Mouse (Mus musculus) testis, adult 2 months (tissue): ENCODE measurements around the gene Ldlrad1. TPM values are rescaled to one million over a fixed set of nuclear protein-coding genes. Genes with fewer than 3 reads are reported as not detected.

Experiments used
- H3K27ac ChIP-seq: fragments of 200-500 bp; 2 replicates; pipeline ENCODE4 v1.5.1; 2012; ENCODE audit warnings: low read depth, low read length; ENCODE audit not compliant: control insufficient read depth, insufficient read depth
- H3K27me3 ChIP-seq: fragments of 200-500 bp; 2 replicates; pipeline ENCODE4 v1.6.1; 2012; ENCODE audit warnings: mild to moderate bottlenecking, low read length, moderate library complexity; ENCODE audit not compliant: control insufficient read depth, insufficient read depth
- H3K36me3 ChIP-seq: fragments of 200-500 bp; 2 replicates; pipeline ENCODE4 v1.6.1; 2012; ENCODE audit warnings: mild to moderate bottlenecking, low read length; ENCODE audit not compliant: control insufficient read depth, insufficient read depth
- H3K4me1 ChIP-seq: fragments of 200-500 bp; 2 replicates; pipeline ENCODE4 v1.6.1; 2012; ENCODE audit warnings: low read length; ENCODE audit not compliant: control insufficient read depth, insufficient read depth
- H3K4me3 ChIP-seq: fragments of 200-500 bp; 2 replicates; pipeline ENCODE4 v1.5.1; 2012; ENCODE audit warnings: low read depth, mild to moderate bottlenecking, low read length, moderate library complexity, mixed read lengths; ENCODE audit not compliant: control insufficient read depth
- CTCF ChIP-seq: fragments of 200-500 bp; IDR thresholded peaks from 2 replicates; pipeline ENCODE4 v1.5.1; 2012; ENCODE audit warnings: low read depth, mild to moderate bottlenecking, inconsistent platforms, low read length, moderate library complexity; ENCODE audit not compliant: control insufficient read depth, insufficient read depth, insufficient replicate concordance
- POLR2A ChIP-seq: fragments of 200-500 bp; IDR thresholded peaks from 2 replicates; pipeline ENCODE4 v1.6.1; 2012; ENCODE audit warnings: low read depth, mild to moderate bottlenecking, inconsistent platforms, low read length, moderate library complexity; ENCODE audit not compliant: control insufficient read depth
- polyA plus RNA-seq: library from polyadenylated mRNA; depleted of rRNA; stranded (reverse); fragments of >200 nt; gene quantifications from 2 replicates; pipeline ENCODE4 v1.2.3, GENCODE M21; 2012

The Ldlrad1 gene
- polyA plus RNA-seq, 1 experiment = 0.41 TPM

DNA sequence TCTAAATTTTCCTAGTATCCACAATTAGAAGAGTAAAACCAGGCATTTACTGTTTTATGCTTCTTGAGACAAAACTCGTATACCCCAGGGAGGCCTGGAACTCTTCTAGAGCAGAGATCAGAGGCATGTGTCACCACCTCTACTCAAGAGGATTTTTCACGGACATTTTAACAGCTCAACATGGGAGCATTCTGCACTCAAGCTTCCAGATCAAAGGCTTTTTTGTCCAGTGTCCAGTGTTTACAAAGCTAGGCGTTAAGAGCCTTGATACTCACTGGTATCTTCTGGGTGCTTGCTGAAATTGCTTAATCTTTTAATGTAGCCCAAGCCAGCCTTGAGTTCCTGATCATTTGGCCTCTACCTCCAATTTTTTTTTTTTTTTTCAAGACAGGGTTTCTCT lies 23.2 kb downstream of the Ldlrad1 start:
- Histone ChIP-seq H3K4me1 (no peaks in the 10 kb centered on the region), H3K4me3 (no peak overlapping the region), H3K36me3 (peaks cover 7% of the 10 kb centered on the region), H3K27ac (no peak overlapping the region), H3K27me3 (no peaks in the 10 kb centered on the region)
- TF ChIP-seq CTCF (no peak), POLR2A (no peak)

DNA sequence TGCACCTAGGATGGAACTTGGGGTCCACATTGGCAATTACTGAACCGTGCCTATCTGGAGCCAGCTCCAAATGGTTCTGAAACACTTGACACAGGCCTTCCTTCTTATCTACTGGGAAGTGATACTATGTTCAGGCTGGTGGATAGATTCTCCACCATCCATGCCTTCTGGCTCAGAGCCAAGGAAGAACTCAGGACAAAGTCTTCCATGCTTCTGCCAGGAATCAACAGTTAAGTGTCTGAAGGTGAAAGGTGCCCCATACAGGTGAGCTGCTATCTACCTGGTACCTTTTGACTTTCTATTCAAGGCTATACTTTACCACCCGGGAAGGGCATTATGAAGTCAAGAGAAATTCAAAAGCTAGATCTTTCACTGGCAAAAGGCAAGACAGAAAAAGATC lies 29.3 kb downstream of the Ldlrad1 start:
- Histone ChIP-seq H3K27ac (no peak overlapping the region), H3K36me3 (peaks cover 5% of the 10 kb centered on the region), H3K4me1 (no peaks in the 10 kb centered on the region), H3K4me3 (no peak overlapping the region), H3K27me3 (no peaks in the 10 kb centered on the region)
- TF ChIP-seq CTCF (no peak), POLR2A (no peak)

DNA sequence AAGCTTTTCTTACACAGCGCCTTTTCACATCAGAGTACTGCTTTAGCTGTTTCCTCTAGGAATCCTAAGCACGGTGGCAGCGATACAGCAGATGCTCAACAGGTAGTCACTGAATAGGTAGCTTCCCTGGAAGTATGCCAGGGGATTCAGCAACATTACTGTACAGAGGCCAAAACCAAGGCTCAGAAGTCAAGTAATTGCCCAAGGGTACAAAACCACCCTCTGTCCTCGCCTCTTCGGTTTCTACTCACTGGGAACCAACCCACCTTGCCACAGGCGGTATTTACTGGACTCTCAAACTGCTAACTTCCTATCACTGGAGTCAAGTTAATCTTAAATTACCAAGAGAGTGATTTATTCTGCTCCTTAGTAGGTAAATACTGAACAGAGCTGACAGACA lies 31.2 kb downstream of the Ldlrad1 start:
- no peaks in the 10 kb centered on the region for H3K27me3 ChIP-seq
- no peaks in the 10 kb centered on the region for H3K4me1 ChIP-seq
- H3K27ac ChIP-seq = no peak overlapping the region
- H3K4me3 ChIP-seq = no peak overlapping the region
- no peak for TF ChIP-seq POLR2A
- no peak for TF ChIP-seq CTCF
- no peaks in the 10 kb centered on the region; the same call in 1 of the 2 replicates for H3K36me3 ChIP-seq

DNA sequence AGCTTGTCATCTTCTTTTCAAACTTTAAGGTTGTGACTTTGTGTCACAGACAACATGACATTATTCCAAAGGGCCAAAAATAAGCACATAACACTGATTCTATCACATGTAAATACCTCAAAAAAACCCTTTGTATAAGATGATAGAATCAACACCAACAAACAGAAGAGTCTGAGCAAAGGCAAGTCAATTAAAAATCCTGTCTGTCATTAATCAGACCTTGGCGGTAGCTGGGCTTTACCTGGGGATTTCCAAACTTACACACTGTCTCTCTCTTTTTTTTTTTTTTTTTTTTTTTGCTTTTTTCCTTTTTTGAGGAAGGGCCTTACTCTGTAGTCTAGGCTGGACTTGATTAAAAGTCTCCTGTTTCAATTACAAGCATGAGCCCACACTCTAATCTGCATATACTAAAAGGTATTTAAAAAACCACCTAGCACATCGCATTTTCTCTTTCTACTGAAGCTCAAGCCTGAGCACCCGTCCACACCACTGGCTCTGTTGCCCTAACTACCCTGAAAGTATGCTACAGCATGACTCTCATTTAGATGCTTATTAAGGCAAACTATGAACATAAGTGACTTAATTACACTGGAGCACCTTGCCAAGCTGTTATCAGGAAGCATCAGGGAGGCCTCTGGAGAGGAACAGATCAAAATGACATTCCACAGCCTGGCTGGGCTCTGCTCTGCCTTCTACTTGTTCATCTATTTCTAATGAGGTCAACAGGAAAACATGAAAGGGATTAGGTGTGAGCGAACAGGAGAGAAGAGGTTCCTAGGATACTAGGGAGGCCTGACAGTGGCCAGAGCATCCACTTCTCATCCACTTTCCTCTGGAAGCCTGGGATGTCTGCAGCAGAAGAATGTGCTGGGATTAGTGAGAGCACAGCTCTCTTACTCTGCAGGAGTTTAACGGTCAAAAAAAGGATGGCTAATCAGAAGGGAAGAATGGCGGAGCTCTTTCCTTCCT lies 34.7 kb downstream of the Ldlrad1 start:
- TF ChIP-seq CTCF (no peak), POLR2A (no peak)
- Histone ChIP-seq H3K4me1 (no peaks in the 10 kb centered on the region; the same call in 1 of the 2 replicates), H3K4me3 (no peak overlapping the region), H3K27ac (no peak overlapping the region), H3K27me3 (no peaks in the 10 kb centered on the region), H3K36me3 (no peaks in the 10 kb centered on the region)

DNA sequence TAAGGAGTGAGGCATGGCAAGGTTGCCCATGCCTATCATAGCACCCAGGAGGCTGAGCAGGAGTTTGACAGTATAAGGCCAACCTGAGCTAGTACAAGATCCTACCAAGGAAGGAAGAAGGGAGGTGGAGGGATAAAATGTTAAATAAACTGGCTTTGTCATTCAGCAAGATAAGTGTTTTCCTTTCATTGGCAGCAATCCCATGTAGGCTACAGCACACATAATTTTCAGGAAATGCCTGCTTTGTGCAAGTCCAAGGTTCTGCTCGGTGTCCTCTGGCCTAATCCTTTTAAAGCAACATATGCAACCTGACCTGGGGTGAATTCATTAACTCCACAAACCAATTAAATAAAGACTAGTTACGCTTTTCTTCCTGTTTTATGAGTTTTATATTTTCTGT lies 36.4 kb downstream of the Ldlrad1 start:
- Histone ChIP-seq H3K4me1 (no peaks in the 10 kb centered on the region; the same call in none of the 2 replicates), H3K27ac (0 out of 2 replicates have a peak overlapping the region, but pooled peaks have one; percentile 29), H3K4me3 (no peak overlapping the region), H3K27me3 (no peaks in the 10 kb centered on the region), H3K36me3 (no peaks in the 10 kb centered on the region)
- TF ChIP-seq POLR2A (no peak), CTCF (no peak)

DNA sequence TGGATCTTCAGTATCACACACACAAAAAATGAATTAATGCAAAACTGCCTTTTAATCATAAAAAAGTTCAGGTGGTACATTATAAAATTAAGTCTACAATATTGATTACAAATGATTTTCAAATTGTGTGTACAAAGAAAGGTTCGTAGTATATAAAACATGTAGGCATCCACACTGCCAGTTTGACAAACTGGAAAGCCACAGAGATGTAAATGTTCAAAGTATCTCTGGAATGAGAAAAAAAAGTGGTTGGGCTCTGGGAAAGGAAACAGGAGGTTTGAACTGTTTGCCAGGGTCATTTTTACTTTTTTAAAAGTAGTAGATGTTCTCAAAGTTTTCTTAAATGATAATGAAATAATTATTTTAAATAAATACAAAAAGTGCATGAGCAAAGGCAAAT lies 37.1 kb downstream of the Ldlrad1 start:
- no peaks in the 10 kb centered on the region; the same call in none of the 2 replicates for H3K4me1 ChIP-seq
- H3K27me3 ChIP-seq = no peaks in the 10 kb centered on the region
- H3K4me3 ChIP-seq = no peak overlapping the region
- no peaks in the 10 kb centered on the region for H3K36me3 ChIP-seq
- no peak overlapping the region for H3K27ac ChIP-seq
- TF ChIP-seq POLR2A (no peak), CTCF (no peak)

DNA sequence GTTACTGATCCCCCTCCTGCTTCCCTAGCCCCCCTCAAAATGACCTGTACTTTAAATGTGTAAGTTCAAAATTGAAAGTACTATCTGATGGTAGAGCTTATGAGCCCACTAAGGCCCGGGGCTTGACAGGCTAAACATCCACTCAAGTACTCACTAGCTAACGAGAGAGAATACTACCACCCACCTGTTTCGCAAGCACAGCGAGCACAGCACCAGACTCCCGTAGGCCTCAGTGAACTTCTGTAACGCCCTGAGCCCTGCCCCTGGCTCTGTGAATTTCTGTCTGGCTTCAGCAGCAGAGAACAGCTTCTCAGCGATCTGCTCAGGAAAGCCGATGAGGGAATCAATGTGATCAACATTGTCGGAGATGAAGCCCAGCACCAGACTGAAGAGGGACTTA lies 38.1 kb downstream of the Ldlrad1 start:
- H3K4me3 ChIP-seq = no peak overlapping the region
- no peak for TF ChIP-seq POLR2A
- TF ChIP-seq CTCF = no peak
- H3K36me3 ChIP-seq = no peaks in the 10 kb centered on the region
- peaks cover 2% of the 10 kb centered on the region for H3K4me1 ChIP-seq
- no peaks in the 10 kb centered on the region for H3K27me3 ChIP-seq
- H3K27ac ChIP-seq = no peak overlapping the region
